Mouse (Mus musculus): ENCODE measurements around the gene Lrp5. TPM values are rescaled to one million over a fixed set of nuclear protein-coding genes. Genes with fewer than 3 reads are reported as not detected.

Gene Lrp5
- polyA plus RNA-seq, 1 experiment from 2014 or later = 7.9 TPM

DNA sequence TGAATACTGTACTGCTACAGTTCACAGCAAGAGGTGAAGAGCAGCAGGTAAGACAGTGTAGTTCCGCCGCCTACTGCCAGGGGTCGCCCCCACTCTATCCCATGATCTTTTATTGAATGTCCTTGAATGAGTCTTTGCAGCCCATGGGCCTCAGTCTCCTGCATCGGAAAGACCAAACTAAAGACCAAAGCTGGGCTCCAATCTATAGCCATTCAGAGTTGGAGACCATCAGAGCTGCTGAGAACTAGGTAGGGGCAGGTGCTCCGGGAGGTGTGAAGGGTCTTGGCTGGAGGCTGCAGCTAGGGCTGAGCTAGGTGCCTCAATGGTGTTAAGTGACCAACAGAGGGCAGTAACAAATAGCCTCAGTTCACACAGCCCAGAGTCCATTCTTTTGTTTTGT is 62.5 kb downstream of the Lrp5 start:
- DNase-seq (ENCODE audit: low spot score) (peak; percentile 88), ATAC-seq (replicated peaks; ENCODE audit: low FRiP score, low TSS enrichment, low read depth) (no peak; the same call in 1 of the 2 replicates)
- H3K9ac ChIP-seq (ENCODE audit: low read length) = no peak overlapping the region
- no peak overlapping the region for H3K4me2 ChIP-seq (ENCODE audit: low read length)
- no peaks in the 10 kb centered on the region for H3K4me1 ChIP-seq (replicated peaks; ENCODE audit: control insufficient read depth, insufficient read depth, low read length)
- no peaks in the 10 kb centered on the region for H3K27me3 ChIP-seq (replicated peaks; ENCODE audit: control insufficient read depth, insufficient read depth, low read length)
- H3K27ac ChIP-seq (ENCODE audit: low read depth) = no peak overlapping the region
- peaks cover 6% of the 10 kb centered on the region for H3K9me3 ChIP-seq (ENCODE audit: control insufficient read depth, low read length)
- peaks cover 73% of the 10 kb centered on the region for H3K36me3 ChIP-seq (ENCODE audit: control insufficient read depth, insufficient read depth, low read length)
- no peak overlapping the region for H3K4me3 ChIP-seq (ENCODE audit: low read depth, low read length)
- 68% methylated on average over 5 of the region's 5 CpGs for WGBS

DNA sequence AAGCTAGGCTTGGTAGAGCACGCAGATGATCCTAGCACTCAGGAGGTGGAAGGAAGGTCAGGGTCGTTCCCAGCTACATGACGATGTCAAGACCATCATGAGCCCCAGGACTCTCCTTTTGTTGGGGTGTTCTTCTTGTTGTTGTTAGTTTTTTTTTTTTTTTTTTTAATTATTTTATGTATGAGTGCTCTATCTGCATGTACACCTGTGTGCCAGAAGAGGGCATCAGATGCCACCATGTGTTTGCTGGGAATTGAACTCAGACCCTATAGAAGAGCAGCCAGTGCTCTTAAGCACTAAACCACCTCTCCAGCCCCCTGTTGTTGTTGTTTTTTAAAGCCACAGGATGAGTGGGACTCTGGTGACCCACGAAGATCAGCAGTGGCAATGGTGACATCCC is 63.1 kb downstream of the Lrp5 start:
- Histone ChIP-seq H3K27me3 (replicated peaks; ENCODE audit: control insufficient read depth, insufficient read depth, low read length) (no peaks in the 10 kb centered on the region), H3K36me3 (ENCODE audit: control insufficient read depth, insufficient read depth, low read length) (peaks cover 75% of the 10 kb centered on the region), H3K4me1 (replicated peaks; ENCODE audit: control insufficient read depth, insufficient read depth, low read length) (no peaks in the 10 kb centered on the region), H3K9ac (ENCODE audit: low read length) (no peak overlapping the region), H3K4me3 (ENCODE audit: low read depth, low read length) (no peak overlapping the region), H3K9me3 (ENCODE audit: control insufficient read depth, low read length) (peaks cover 6% of the 10 kb centered on the region), H3K27ac (ENCODE audit: low read depth) (no peak overlapping the region), H3K4me2 (ENCODE audit: low read length) (no peak overlapping the region)
- ATAC-seq (replicated peaks; ENCODE audit: low FRiP score, low TSS enrichment, low read depth) (no peak), DNase-seq (ENCODE audit: low spot score) (no peak)
- 92% methylated on average over 4 of the region's 4 CpGs for WGBS

DNA sequence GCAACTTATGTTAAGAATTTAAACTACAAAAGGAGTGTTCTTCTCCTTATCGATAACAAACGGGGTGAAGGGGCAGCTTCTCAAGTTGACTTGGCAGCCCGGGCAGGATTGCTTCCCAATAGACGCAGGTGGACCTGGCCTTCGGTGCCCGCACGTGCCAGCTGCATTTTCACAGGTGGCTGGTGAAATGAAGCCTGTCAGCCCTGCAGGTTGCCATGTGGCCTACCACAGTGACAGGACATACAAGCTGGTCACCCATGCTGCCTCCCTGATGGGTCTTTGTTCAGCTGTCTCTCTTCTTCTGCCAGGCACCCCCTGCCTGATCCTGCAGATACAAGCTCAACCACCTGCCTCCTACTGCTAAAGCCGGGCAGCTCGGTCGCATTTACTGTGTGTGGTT is 65.5 kb downstream of the Lrp5 start:
- H3K9ac ChIP-seq (ENCODE audit: low read length) = no peak overlapping the region
- H3K36me3 ChIP-seq (ENCODE audit: control insufficient read depth, insufficient read depth, low read length) = peaks cover 71% of the 10 kb centered on the region
- H3K9me3 ChIP-seq (ENCODE audit: control insufficient read depth, low read length) = peaks cover 6% of the 10 kb centered on the region
- H3K4me1 ChIP-seq (replicated peaks; ENCODE audit: control insufficient read depth, insufficient read depth, low read length) = no peaks in the 10 kb centered on the region
- WGBS = 96% methylated on average over 10 of the region's 10 CpGs
- ATAC-seq (replicated peaks; ENCODE audit: low FRiP score, low TSS enrichment, low read depth) (no peak), DNase-seq (ENCODE audit: low spot score) (no peak)
- no peak overlapping the region for H3K4me2 ChIP-seq (ENCODE audit: low read length)
- no peaks in the 10 kb centered on the region for H3K27me3 ChIP-seq (replicated peaks; ENCODE audit: control insufficient read depth, insufficient read depth, low read length)
- H3K4me3 ChIP-seq (ENCODE audit: low read depth, low read length) = no peak overlapping the region
- H3K27ac ChIP-seq (ENCODE audit: low read depth) = no peak overlapping the region

DNA sequence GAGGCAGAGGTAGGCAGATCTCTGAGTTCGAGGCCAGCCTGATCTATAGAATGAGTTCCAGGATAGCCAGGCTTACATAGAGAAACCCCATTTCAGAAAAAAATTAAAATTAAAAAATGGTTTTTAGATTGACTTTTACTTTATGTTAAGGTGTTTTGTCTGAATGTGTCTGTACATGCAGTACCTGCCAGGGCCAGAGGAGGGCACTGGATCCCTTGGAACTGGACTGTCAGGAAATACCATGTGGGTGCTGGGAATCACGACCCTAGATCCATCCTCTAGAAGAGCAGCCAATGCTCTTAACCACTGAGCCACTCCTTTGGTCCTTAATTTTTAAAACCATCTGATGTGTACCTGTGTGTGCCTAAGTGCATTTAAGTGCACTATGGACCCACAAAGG is 67.0 kb downstream of the Lrp5 start:
- H3K4me1 ChIP-seq (replicated peaks; ENCODE audit: control insufficient read depth, insufficient read depth, low read length) = no peaks in the 10 kb centered on the region
- no peak for DNase-seq (ENCODE audit: low spot score)
- WGBS = 86% methylated on average over 2 of the region's 2 CpGs
- no peak for ATAC-seq (replicated peaks; ENCODE audit: low FRiP score, low TSS enrichment, low read depth)
- H3K9ac ChIP-seq (ENCODE audit: low read length) = no peak overlapping the region
- no peaks in the 10 kb centered on the region for H3K27me3 ChIP-seq (replicated peaks; ENCODE audit: control insufficient read depth, insufficient read depth, low read length)
- no peak overlapping the region for H3K4me2 ChIP-seq (ENCODE audit: low read length)
- H3K27ac ChIP-seq (ENCODE audit: low read depth) = no peak overlapping the region
- H3K4me3 ChIP-seq (ENCODE audit: low read depth, low read length) = no peak overlapping the region
- peaks cover 83% of the 10 kb centered on the region for H3K36me3 ChIP-seq (ENCODE audit: control insufficient read depth, insufficient read depth, low read length)
- peaks cover 6% of the 10 kb centered on the region for H3K9me3 ChIP-seq (ENCODE audit: control insufficient read depth, low read length)

DNA sequence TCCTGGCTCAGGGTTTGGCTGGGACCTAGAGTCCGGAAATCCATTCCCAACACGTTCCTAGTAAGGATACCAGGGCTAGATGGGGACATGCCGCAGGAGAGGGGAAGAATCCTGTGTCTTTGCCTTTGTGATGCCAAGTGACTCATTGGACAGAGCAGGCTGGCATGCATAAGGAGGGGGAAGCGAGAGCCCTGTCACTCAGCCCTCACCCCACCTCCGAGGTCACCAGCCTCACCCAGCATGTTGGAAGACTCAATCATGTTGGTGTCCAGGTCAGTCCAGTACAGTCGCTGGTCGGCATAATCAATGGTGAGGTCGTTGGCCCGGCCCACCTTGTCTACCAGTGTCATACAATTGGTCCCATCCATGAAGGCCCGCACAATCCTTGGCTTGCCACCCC is 72.4 kb downstream of the Lrp5 start:
- Histone ChIP-seq H3K4me2 (ENCODE audit: low read length) (no peak overlapping the region), H3K9ac (ENCODE audit: low read length) (no peak overlapping the region), H3K9me3 (ENCODE audit: control insufficient read depth, low read length) (no peaks in the 10 kb centered on the region), H3K36me3 (ENCODE audit: control insufficient read depth, insufficient read depth, low read length) (peaks cover 92% of the 10 kb centered on the region), H3K27ac (ENCODE audit: low read depth) (no peak overlapping the region), H3K4me1 (replicated peaks; ENCODE audit: control insufficient read depth, insufficient read depth, low read length) (no peaks in the 10 kb centered on the region), H3K27me3 (replicated peaks; ENCODE audit: control insufficient read depth, insufficient read depth, low read length) (no peaks in the 10 kb centered on the region), H3K4me3 (ENCODE audit: low read depth, low read length) (no peak overlapping the region)
- 91% methylated on average over 10 of the region's 10 CpGs for WGBS
- DNase-seq (ENCODE audit: low spot score) = no peak
- ATAC-seq (replicated peaks; ENCODE audit: low FRiP score, low TSS enrichment, low read depth) = no peak; the same call in 1 of the 2 replicates

DNA sequence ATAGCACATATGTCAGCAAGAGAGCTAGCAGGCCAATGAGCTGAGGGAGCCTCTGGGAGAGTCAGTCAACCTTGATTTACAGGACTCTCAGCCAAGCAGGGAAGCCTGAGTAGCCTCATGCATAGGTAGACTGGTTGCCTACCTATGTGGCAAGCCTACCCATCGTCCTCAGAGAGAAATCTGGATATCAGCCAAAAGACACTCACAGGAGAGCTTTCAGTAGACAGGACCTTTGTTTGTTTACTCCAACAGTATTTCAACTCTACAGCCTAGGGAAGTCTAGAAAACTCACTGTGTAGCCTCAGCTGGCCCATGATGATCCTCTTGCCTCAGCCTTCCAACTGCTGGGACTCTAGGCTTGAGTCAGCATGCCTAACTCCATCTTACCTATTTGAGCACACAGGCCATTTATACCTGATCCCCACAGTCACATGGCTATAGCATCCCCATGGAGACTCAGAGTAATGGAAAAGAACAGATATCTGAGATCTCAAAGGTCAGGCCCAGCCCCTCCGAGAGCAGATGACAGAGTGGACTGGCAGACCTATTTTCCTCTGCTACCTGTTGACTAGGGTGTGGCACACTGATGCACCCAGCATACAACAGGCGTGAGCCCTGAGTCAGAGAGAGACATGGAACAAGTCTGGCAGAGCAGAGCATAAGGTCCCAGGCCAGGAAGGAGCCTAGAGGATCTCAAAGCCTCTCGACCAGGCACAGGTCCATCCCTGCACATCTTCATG is 73.7 kb downstream of the Lrp5 start:
- ATAC-seq (replicated peaks; ENCODE audit: low FRiP score, low TSS enrichment, low read depth) = no peak
- no peak overlapping the region for H3K4me2 ChIP-seq (ENCODE audit: low read length)
- H3K4me3 ChIP-seq (ENCODE audit: low read depth, low read length) = no peak overlapping the region
- no peaks in the 10 kb centered on the region for H3K9me3 ChIP-seq (ENCODE audit: control insufficient read depth, low read length)
- no peak overlapping the region for H3K27ac ChIP-seq (ENCODE audit: low read depth)
- 90% methylated on average over 4 of the region's 4 CpGs for WGBS
- H3K36me3 ChIP-seq (ENCODE audit: control insufficient read depth, insufficient read depth, low read length) = peaks cover 90% of the 10 kb centered on the region
- DNase-seq (ENCODE audit: low spot score) = no peak
- H3K27me3 ChIP-seq (replicated peaks; ENCODE audit: control insufficient read depth, insufficient read depth, low read length) = no peaks in the 10 kb centered on the region
- H3K9ac ChIP-seq (ENCODE audit: low read length) = no peak overlapping the region
- no peaks in the 10 kb centered on the region for H3K4me1 ChIP-seq (replicated peaks; ENCODE audit: control insufficient read depth, insufficient read depth, low read length)

DNA sequence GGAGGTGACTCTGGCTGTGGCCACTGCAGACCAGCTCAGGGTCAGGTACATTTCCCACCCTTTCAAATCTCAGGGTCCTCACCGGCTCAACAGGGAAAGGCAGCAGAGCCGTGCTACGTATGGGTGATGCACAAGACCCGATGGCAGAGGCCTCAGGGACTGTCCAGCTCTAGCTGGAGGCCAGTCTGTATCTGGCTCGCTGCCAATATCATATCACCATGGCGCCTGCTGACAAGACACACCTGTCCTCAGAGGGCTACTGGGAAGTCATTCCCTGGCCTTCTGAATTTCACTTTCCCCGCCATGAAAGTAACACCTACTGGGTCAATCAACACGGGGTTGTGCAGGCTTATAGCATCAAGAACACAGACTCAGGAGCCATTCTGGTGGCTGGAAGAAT is 74.6 kb downstream of the Lrp5 start:
- Histone ChIP-seq H3K27me3 (replicated peaks; ENCODE audit: control insufficient read depth, insufficient read depth, low read length) (no peaks in the 10 kb centered on the region), H3K36me3 (ENCODE audit: control insufficient read depth, insufficient read depth, low read length) (peaks cover 87% of the 10 kb centered on the region), H3K27ac (ENCODE audit: low read depth) (no peak overlapping the region), H3K4me2 (ENCODE audit: low read length) (no peak overlapping the region), H3K4me3 (ENCODE audit: low read depth, low read length) (no peak overlapping the region), H3K4me1 (replicated peaks; ENCODE audit: control insufficient read depth, insufficient read depth, low read length) (no peaks in the 10 kb centered on the region), H3K9ac (ENCODE audit: low read length) (no peak overlapping the region), H3K9me3 (ENCODE audit: control insufficient read depth, low read length) (no peaks in the 10 kb centered on the region)
- no peak for ATAC-seq (replicated peaks; ENCODE audit: low FRiP score, low TSS enrichment, low read depth)
- WGBS = 72% methylated on average over 8 of the region's 8 CpGs
- no peak for DNase-seq (ENCODE audit: low spot score)

DNA sequence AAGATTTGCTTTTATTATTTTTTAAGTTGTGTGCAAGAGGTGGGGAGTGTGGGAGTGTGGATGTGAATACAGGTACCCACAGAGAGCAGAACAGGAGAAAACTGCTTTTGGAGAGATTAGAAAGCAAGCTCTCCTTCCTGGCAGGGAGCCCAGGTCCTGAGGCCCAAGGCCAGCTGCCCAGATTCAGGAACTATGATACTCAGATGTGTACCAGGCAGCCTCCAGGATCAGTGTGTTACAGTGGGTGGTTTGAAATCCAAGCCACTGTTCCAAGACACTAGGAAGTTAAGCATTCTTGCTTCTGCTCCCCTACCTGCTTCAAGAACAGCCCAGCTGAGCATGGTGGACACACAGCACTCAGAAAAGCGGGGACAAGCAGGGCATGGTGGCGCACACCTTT is 75.5 kb downstream of the Lrp5 start:
- Histone ChIP-seq H3K27me3 (replicated peaks; ENCODE audit: control insufficient read depth, insufficient read depth, low read length) (no peaks in the 10 kb centered on the region), H3K36me3 (ENCODE audit: control insufficient read depth, insufficient read depth, low read length) (peaks cover 91% of the 10 kb centered on the region), H3K4me1 (replicated peaks; ENCODE audit: control insufficient read depth, insufficient read depth, low read length) (no peaks in the 10 kb centered on the region), H3K9me3 (ENCODE audit: control insufficient read depth, low read length) (no peaks in the 10 kb centered on the region), H3K27ac (ENCODE audit: low read depth) (no peak overlapping the region), H3K4me3 (ENCODE audit: low read depth, low read length) (no peak overlapping the region), H3K4me2 (ENCODE audit: low read length) (no peak overlapping the region), H3K9ac (ENCODE audit: low read length) (no peak overlapping the region)
- ATAC-seq (replicated peaks; ENCODE audit: low FRiP score, low TSS enrichment, low read depth) = no peak
- 97% methylated on average over 2 of the region's 2 CpGs for WGBS
- DNase-seq (ENCODE audit: low spot score) = no peak

DNA sequence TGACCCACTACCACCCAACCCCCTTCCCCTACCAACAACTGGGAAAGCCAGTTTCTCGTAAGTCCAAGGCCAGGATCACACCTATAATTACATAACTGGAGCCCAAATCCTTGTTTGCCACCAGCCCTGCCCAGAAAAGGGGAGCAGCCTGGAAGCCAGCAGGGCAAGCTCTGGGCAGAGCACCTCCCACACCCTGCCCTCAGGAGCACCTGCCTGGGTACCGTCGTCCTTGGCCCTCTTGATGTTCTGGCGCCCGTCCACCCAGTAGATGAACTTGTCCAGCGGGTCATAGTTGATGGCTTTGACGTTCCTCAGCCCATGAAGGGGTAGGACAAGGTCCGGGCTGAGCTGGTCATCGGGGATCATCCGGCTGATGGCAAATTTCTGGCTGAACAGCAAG is 76.5 kb downstream of the Lrp5 start:
- ATAC-seq (replicated peaks; ENCODE audit: low FRiP score, low TSS enrichment, low read depth) (no peak), DNase-seq (ENCODE audit: low spot score) (no peak)
- no peak overlapping the region for H3K9ac ChIP-seq (ENCODE audit: low read length)
- H3K4me1 ChIP-seq (replicated peaks; ENCODE audit: control insufficient read depth, insufficient read depth, low read length) = no peaks in the 10 kb centered on the region
- no peaks in the 10 kb centered on the region for H3K27me3 ChIP-seq (replicated peaks; ENCODE audit: control insufficient read depth, insufficient read depth, low read length)
- H3K4me2 ChIP-seq (ENCODE audit: low read length) = no peak overlapping the region
- H3K9me3 ChIP-seq (ENCODE audit: control insufficient read depth, low read length) = no peaks in the 10 kb centered on the region
- peaks cover 91% of the 10 kb centered on the region for H3K36me3 ChIP-seq (ENCODE audit: control insufficient read depth, insufficient read depth, low read length)
- H3K27ac ChIP-seq (ENCODE audit: low read depth) = no peak overlapping the region
- no peak overlapping the region for H3K4me3 ChIP-seq (ENCODE audit: low read depth, low read length)
- 91% methylated on average over 10 of the region's 10 CpGs for WGBS

Data from intestine, embryonic 14.5 days (tissue).